Comparison of ENCODE assay signal across 10 mouse cellular contexts in genomic region chr6:125803364-125804011, GRCm38 (mm10).
DNase-seq lines count a peak whose midpoint lies in the region; ATAC-seq lines count a peak whose summit lies in the region.
"Had no signal": no experiment of that assay in that cellular context is flagged by ENCODE, and none has a peak within 500 bp of the region (broad histone marks: within the 10 kb centered on the region; RNA-seq: fewer than 3 reads in every experiment).

No protein-coding gene starts in this region.

- no peaks in the 10 kb centered on the region for H3K9me3 ChIP-seq in embryonic facial prominence, embryonic 12.5 days
- H3K9me3 ChIP-seq in limb, embryonic 15.5 days, result no peaks in the 10 kb centered on the region
- H3K9me3 ChIP-seq: hindbrain, embryonic 15.5 days had no signal

- no peaks in the 10 kb centered on the region for H3K27me3 ChIP-seq in embryonic facial prominence, embryonic 12.5 days
- peaks cover 17% of the 10 kb centered on the region for H3K27me3 ChIP-seq in limb, embryonic 15.5 days
- H3K27me3 ChIP-seq: hindbrain, embryonic 15.5 days had no signal

- H3K9ac ChIP-seq in embryonic facial prominence, embryonic 12.5 days, result no peak overlapping the region; the same call in 1 of the 2 replicates
- no peak overlapping the region for H3K9ac ChIP-seq in limb, embryonic 15.5 days
- H3K9ac ChIP-seq: hindbrain, embryonic 15.5 days had no signal

- intact Hi-C loops in left cerebral cortex, postnatal 14 days (cut with DNase I), result no loop called here

- peak; percentile 13 for DNase-seq in kidney, postnatal 10 days
- no peak for DNase-seq in kidney, adult 11 months
- DNase-seq in retina, postnatal 7 days (ENCODE audit: low read depth, low spot score), result peak; percentile 13
- DNase-seq in left cerebral cortex, postnatal 14 days (ENCODE audit: low spot score in 2 of 2), result no peak
- no peak for DNase-seq in testis, postnatal 14 days (ENCODE audit: low spot score)
- DNase-seq: thymus, adult 2 months had no signal

- peak overlapping the region; percentile 69 for H3K27ac ChIP-seq in embryonic facial prominence, embryonic 12.5 days
- no peak overlapping the region for H3K27ac ChIP-seq in limb, embryonic 15.5 days
- H3K27ac ChIP-seq: hindbrain, embryonic 15.5 days had no signal

- H3K4me1 ChIP-seq in embryonic facial prominence, embryonic 12.5 days, result peaks cover 38% of the 10 kb centered on the region
- H3K4me1 ChIP-seq in limb, embryonic 15.5 days, result peaks cover 13% of the 10 kb centered on the region

- H3K4me3 ChIP-seq in embryonic facial prominence, embryonic 12.5 days, result no peak overlapping the region
- H3K4me3 ChIP-seq in limb, embryonic 15.5 days, result peak overlapping the region; percentile 2; the same call in 1 of the 2 replicates
- H3K4me3 ChIP-seq: hindbrain, embryonic 15.5 days had no signal

- no peaks in the 10 kb centered on the region for H3K36me3 ChIP-seq in embryonic facial prominence, embryonic 12.5 days
- H3K36me3 ChIP-seq in limb, embryonic 15.5 days, result no peaks in the 10 kb centered on the region
- H3K36me3 ChIP-seq: hindbrain, embryonic 15.5 days had no signal

- ATAC-seq in embryonic facial prominence, embryonic 12.5 days (ENCODE audit: insufficient number of reproducible peaks, insufficient read depth, low FRiP score, low TSS enrichment), result 0 out of 2 replicates have a peak, but pooled peaks have one; percentile 74
- no peak for ATAC-seq in limb, embryonic 15.5 days (ENCODE audit: insufficient number of reproducible peaks, low FRiP score, low TSS enrichment, low read depth)
- ATAC-seq: activated CD4-positive, CD25-positive, alpha-beta regulatory T cell, adult 4 months had no signal

- 11% methylated on average over 20 of the region's 20 CpGs for WGBS in embryonic facial prominence, embryonic 12.5 days
- 7% methylated on average over 20 of the region's 20 CpGs for WGBS in limb, embryonic 15.5 days

- H3K4me2 ChIP-seq in embryonic facial prominence, embryonic 12.5 days (replicated peaks), result peak overlapping the region; percentile 34
- peak overlapping the region; percentile 22 for H3K4me2 ChIP-seq in limb, embryonic 15.5 days
- H3K4me2 ChIP-seq: hindbrain, embryonic 15.5 days had no signal

Comparison
In these comparisons a context has a peak if more than half of its experiments do, and no peak if none do; other contexts are left out.
1. DNase-seq: peak in kidney, postnatal 10 days (single experiment) and retina, postnatal 7 days (single experiment); none in kidney, adult 11 months (single experiment), left cerebral cortex, postnatal 14 days (0 of 2) and testis, postnatal 14 days (single experiment).